Mouse (Mus musculus): ENCODE results near the gene Ephx3. TPM values are rescaled to one million over a fixed set of nuclear protein-coding genes. Genes with fewer than 3 reads are reported as not detected.
"Not testable (repeated sequence)": the region's sequence is repeated elsewhere in the genome, so short reads cannot be mapped to it uniquely, and the experiment has no call there.

The Ephx3 gene
- total and polyA plus RNA-seq, 3 experiments: 0.08 TPM; not detected in 2

GRCm38 (mm10) chr17:32229256-32229655 lies 39.9 kb upstream of the Ephx3 start:
- no peak overlapping the region for H3K9ac ChIP-seq (ENCODE audit: control insufficient read depth, low read depth, low read length, poor library complexity, severe bottlenecking)
- TF ChIP-seq TCF12 (IDR thresholded peaks at IDR 0.05; ENCODE audit: low read depth, low read length) (no peak), JUND (IDR thresholded peaks at IDR 0.05; ENCODE audit: low read depth, low read length) (no peak), CHD1 (IDR thresholded peaks at IDR 0.05; ENCODE audit: low read depth, low read length) (no peak)
- no peak overlapping the region for H3K27ac ChIP-seq (ENCODE audit: control insufficient read depth, low read depth, low read length)
- no peak overlapping the region for H3K4me3 ChIP-seq (ENCODE audit: control insufficient read depth in 1 of 2, insufficient read depth in 1 of 2, low read depth in 2 of 2, low read length in 2 of 2)
- H3K9me3 ChIP-seq (replicated peaks; ENCODE audit: insufficient read depth, low read length): no peaks in the 10 kb centered on the region
- H3K27me3 ChIP-seq (ENCODE audit: control insufficient read depth in 1 of 2, insufficient read depth in 2 of 2, low read length in 2 of 2): no peaks in the 10 kb centered on the region
- H3K79me2 ChIP-seq (ENCODE audit: control insufficient read depth, insufficient read depth, low read length, poor library complexity): peaks cover 26% of the 10 kb centered on the region
- no peak for DNase-seq (ENCODE audit: low read depth, low spot score)
- peaks cover 18 to 33% of the 10 kb centered on the region in 2 experiments for H3K36me3 ChIP-seq (ENCODE audit: control insufficient read depth in 1 of 2, insufficient read depth in 2 of 2, low read length in 2 of 2)
- H3K4me1 ChIP-seq (ENCODE audit: control insufficient read depth in 1 of 2, insufficient read depth in 2 of 2, low read length in 2 of 2): peaks cover 0 to 5% of the 10 kb centered on the region in 2 experiments; a peak in 1 of 4 replicates

- Histone ChIP-seq H3K79me2 (ENCODE audit: control insufficient read depth, insufficient read depth, low read length, poor library complexity) (no peaks in the 10 kb centered on the region), H3K4me3 (ENCODE audit: control insufficient read depth in 1 of 2, insufficient read depth in 1 of 2, low read depth in 2 of 2, low read length in 2 of 2) (no peak overlapping the region), H3K9ac (ENCODE audit: control insufficient read depth, low read depth, low read length, poor library complexity, severe bottlenecking) (no peak overlapping the region), H3K9me3 (replicated peaks; ENCODE audit: insufficient read depth, low read length) (no peaks in the 10 kb centered on the region), H3K27ac (ENCODE audit: control insufficient read depth, low read depth, low read length) (no peak overlapping the region), H3K27me3 (ENCODE audit: control insufficient read depth in 1 of 2, insufficient read depth in 2 of 2, low read length in 2 of 2) (no peaks in the 10 kb centered on the region), H3K36me3 (ENCODE audit: control insufficient read depth in 1 of 2, insufficient read depth in 2 of 2, low read length in 2 of 2) (peaks cover 0 to 45% of the 10 kb centered on the region in 2 experiments; a peak in 3 of 4 replicates), H3K4me1 (ENCODE audit: control insufficient read depth in 1 of 2, insufficient read depth in 2 of 2, low read length in 2 of 2) (no peaks in the 10 kb centered on the region; a peak in 1 of 4 replicates)
- TF ChIP-seq MYC (IDR thresholded peaks at IDR 0.05; ENCODE audit: low read depth, low read length): no peak
- no peak for TF ChIP-seq MAFK (IDR thresholded peaks at IDR 0.05; ENCODE audit: borderline replicate concordance, low read depth, low read length)
- TF ChIP-seq CTCF (IDR thresholded peaks at IDR 0.05 in 2 of 3, conservative IDR thresholded peaks at IDR 0.05 in 1 of 3; ENCODE audit: control insufficient read depth in 1 of 3, insufficient read depth in 1 of 3, low read depth in 2 of 3, low read length in 3 of 3, poor library complexity in 1 of 3, severe bottlenecking in 1 of 3): peak in 2 of 3 experiments; percentile 13 to 27; a peak in 2 of 6 replicates
- no peak for TF ChIP-seq MEF2A (IDR thresholded peaks at IDR 0.05; ENCODE audit: extremely low read depth, insufficient replicate concordance, low read depth, low read length, poor library complexity, severe bottlenecking)
- TF ChIP-seq SMC3 (IDR thresholded peaks at IDR 0.05; ENCODE audit: low read depth, low read length): peak; percentile 26; the same call in 1 of the 2 replicates
- no peak for DNase-seq (ENCODE audit: low read depth, low spot score)
Observed at GRCm38 (mm10) chr17:32220873-32221272, 31.5 kb upstream of the Ephx3 start.

GRCm38 (mm10) chr17:32215587-32215986 lies 26.2 kb upstream of the Ephx3 start:
- H3K4me3 ChIP-seq (ENCODE audit: control insufficient read depth in 1 of 2, insufficient read depth in 1 of 2, low read depth in 2 of 2, low read length in 2 of 2); H3K9ac ChIP-seq (ENCODE audit: control insufficient read depth, low read depth, low read length, poor library complexity, severe bottlenecking); H3K79me2 ChIP-seq (ENCODE audit: control insufficient read depth, insufficient read depth, low read length, poor library complexity); H3K4me1 ChIP-seq (ENCODE audit: control insufficient read depth in 1 of 2, insufficient read depth in 2 of 2, low read length in 2 of 2); H3K27ac ChIP-seq (ENCODE audit: control insufficient read depth, low read depth, low read length); H3K27me3 ChIP-seq (ENCODE audit: control insufficient read depth in 1 of 2, insufficient read depth in 2 of 2, low read length in 2 of 2); H3K9me3 ChIP-seq (replicated peaks; ENCODE audit: insufficient read depth, low read length): not testable (repeated sequence)
- H3K36me3 ChIP-seq (ENCODE audit: control insufficient read depth in 1 of 2, insufficient read depth in 2 of 2, low read length in 2 of 2): peaks cover 0 to 39% of the 10 kb centered on the region in 2 experiments; a peak in 3 of 4 replicates
- peak in 2 of 3 experiments; percentile 42 to 50; a peak in 4 of 6 replicates for TF ChIP-seq CTCF (IDR thresholded peaks at IDR 0.05 in 2 of 3, conservative IDR thresholded peaks at IDR 0.05 in 1 of 3; ENCODE audit: control insufficient read depth in 1 of 3, insufficient read depth in 1 of 3, low read depth in 2 of 3, low read length in 3 of 3, poor library complexity in 1 of 3, severe bottlenecking in 1 of 3)
- TF ChIP-seq RAD21 (IDR thresholded peaks at IDR 0.05; ENCODE audit: low read depth, low read length): peak; percentile 13
- peak; percentile 42 for TF ChIP-seq SMC3 (IDR thresholded peaks at IDR 0.05; ENCODE audit: low read depth, low read length)
- 0 out of 2 replicates have a peak, but pooled peaks have one; percentile 35 for TF ChIP-seq TBP (IDR thresholded peaks at IDR 0.05; ENCODE audit: low read depth, low read length)
- peak; percentile 41 for DNase-seq (ENCODE audit: low read depth, low spot score)

GRCm38 (mm10) chr17:32211554-32211953 lies 22.2 kb upstream of the Ephx3 start:
- not testable (repeated sequence) for H3K9ac ChIP-seq (ENCODE audit: control insufficient read depth, low read depth, low read length, poor library complexity, severe bottlenecking)

More at GRCm38 (mm10) chr17:32211554-32211953, 22.2 kb upstream of the Ephx3 start:
- H3K4me1 ChIP-seq (ENCODE audit: control insufficient read depth in 1 of 2, insufficient read depth in 2 of 2, low read length in 2 of 2); H3K9me3 ChIP-seq (replicated peaks; ENCODE audit: insufficient read depth, low read length); H3K27ac ChIP-seq (ENCODE audit: control insufficient read depth, low read depth, low read length); H3K79me2 ChIP-seq (ENCODE audit: control insufficient read depth, insufficient read depth, low read length, poor library complexity); H3K4me3 ChIP-seq (ENCODE audit: control insufficient read depth in 1 of 2, insufficient read depth in 1 of 2, low read depth in 2 of 2, low read length in 2 of 2); H3K27me3 ChIP-seq (ENCODE audit: control insufficient read depth in 1 of 2, insufficient read depth in 2 of 2, low read length in 2 of 2); DNase-seq (ENCODE audit: low read depth, low spot score): not testable (repeated sequence)
- peaks cover 0 to 38% of the 10 kb centered on the region in 2 experiments; a peak in 2 of 4 replicates for H3K36me3 ChIP-seq (ENCODE audit: control insufficient read depth in 1 of 2, insufficient read depth in 2 of 2, low read length in 2 of 2)

All from MEL (cell line).